Mouse (Mus musculus) lung, embryonic 14.5 days (tissue): ENCODE measurements around the gene Osbp2. TPM values are rescaled to one million over a fixed set of nuclear protein-coding genes. Genes with fewer than 3 reads are reported as not detected.

Source experiments
- ATAC-seq: fragments of 200-750 bp; cut with Nextera tagmentation; 2 replicates; pipeline ENCODE4 v1.8.0; 2017; ENCODE audit warnings: mild to moderate bottlenecking, moderate TSS enrichment, moderate library complexity; ENCODE audit not compliant: insufficient read depth
- DNase-seq: peaks from one replicate; pipeline ENCODE4 v3.0.0-alpha.2; 2015
- H3K27ac ChIP-seq: fragments of 300-500 bp; sonication (generic); 2 replicates; pipeline ENCODE4 v1.5.1; 2014; ENCODE audit warnings: low read depth, mild to moderate bottlenecking, moderate library complexity
- H3K27me3 ChIP-seq: fragments of 300-500 bp; sonication (generic); 2 replicates; pipeline ENCODE4 v1.6.1; 2014; ENCODE audit warnings: low read length, control low read depth; ENCODE audit not compliant: insufficient read depth
- H3K36me3 ChIP-seq: fragments of 300-500 bp; sonication (generic); 2 replicates; pipeline ENCODE4 v1.6.1; 2014; ENCODE audit warnings: control low read depth; ENCODE audit not compliant: insufficient read depth
- H3K4me1 ChIP-seq: fragments of 300-500 bp; sonication (generic); 2 replicates; pipeline ENCODE4 v1.6.1; 2014; ENCODE audit warnings: antibody characterized with exemption, control low read depth; ENCODE audit not compliant: insufficient read depth
- H3K4me2 ChIP-seq: fragments of 300-500 bp; sonication (generic); 2 replicates; pipeline ENCODE4 v1.6.1; 2014; ENCODE audit warnings: mild to moderate bottlenecking
- H3K4me3 ChIP-seq: fragments of 300-500 bp; sonication (generic); 2 replicates; pipeline ENCODE4 v1.5.1; 2014; ENCODE audit warnings: low read depth, low read length
- H3K9ac ChIP-seq: fragments of 300-500 bp; sonication (generic); 2 replicates; pipeline ENCODE4 v1.6.1; 2014
- H3K9me3 ChIP-seq: fragments of 300-500 bp; sonication (generic); 2 replicates; pipeline ENCODE4 v1.6.1; 2016; ENCODE audit warnings: low read depth, low read length, control low read depth
- CTCF ChIP-seq: IDR thresholded peaks from 2 replicates; pipeline ENCODE4 v1.5.1; 2016; ENCODE audit warnings: antibody characterized with exemption, low read depth
- WGBS: fragments of 180-500 bp; shearing (Covaris S2); extraction: QIAGEN DNeasy Blood & Tissue Kit; methylation state at CpG from one replicate; pipeline ENCODE4 v1.1.7; 2014; 5-methylcytosine and 5-hydroxymethylcytosine counted together
- polyA plus RNA-seq: library from polyadenylated mRNA; unstranded; fragments of >200 nt; fragmentation: Nextera tagmentation; extraction: Ambion mirVana; gene quantifications from 2 replicates; pipeline ENCODE4 v1.2.1, GENCODE M21; 2014

Osbp2 gene
- polyA plus RNA-seq, 1 experiment from 2014 or later: 0.46 TPM

GRCm38 (mm10) chr11:3824138-3824537 lies 39.6 kb downstream of the Osbp2 start:
- 36% methylated on average over 5 of the region's 5 CpGs for WGBS
- no peak overlapping the region for H3K4me3 ChIP-seq
- no peaks in the 10 kb centered on the region for H3K36me3 ChIP-seq
- no peaks in the 10 kb centered on the region for H3K27me3 ChIP-seq
- DNase-seq (no peak), ATAC-seq (no peak)
- no peaks in the 10 kb centered on the region for H3K4me1 ChIP-seq
- TF ChIP-seq CTCF: no peak
- H3K9me3 ChIP-seq: no peaks in the 10 kb centered on the region
- no peak overlapping the region for H3K4me2 ChIP-seq
- H3K27ac ChIP-seq: no peak overlapping the region
- no peak overlapping the region for H3K9ac ChIP-seq

- H3K27me3 ChIP-seq: no peaks in the 10 kb centered on the region
- DNase-seq (no peak), ATAC-seq (no peak)
- 40% methylated on average over 2 of the region's 2 CpGs for WGBS
- H3K36me3 ChIP-seq: no peaks in the 10 kb centered on the region
- H3K9me3 ChIP-seq: no peaks in the 10 kb centered on the region
- no peaks in the 10 kb centered on the region for H3K4me1 ChIP-seq
- no peak overlapping the region for H3K9ac ChIP-seq
- H3K27ac ChIP-seq: no peak overlapping the region
- no peak overlapping the region for H3K4me2 ChIP-seq
- TF ChIP-seq CTCF: no peak
- no peak overlapping the region for H3K4me3 ChIP-seq
Observed at GRCm38 (mm10) chr11:3823378-3823777, 40.3 kb downstream of the Osbp2 start.

GRCm38 (mm10) chr11:3817986-3818758 lies 45.5 kb downstream of the Osbp2 start:
- no peak overlapping the region for H3K9ac ChIP-seq
- peak; percentile 26 for DNase-seq
- no peak overlapping the region for H3K27ac ChIP-seq
- no peak; the same call in 1 of the 2 replicates for ATAC-seq
- no peak overlapping the region for H3K4me3 ChIP-seq
- no peak for TF ChIP-seq CTCF
- H3K27me3 ChIP-seq: no peaks in the 10 kb centered on the region
- H3K4me1 ChIP-seq: no peaks in the 10 kb centered on the region
- H3K9me3 ChIP-seq: no peaks in the 10 kb centered on the region
- WGBS: 13% methylated on average over 4 of the region's 4 CpGs
- no peaks in the 10 kb centered on the region for H3K36me3 ChIP-seq
- no peak overlapping the region for H3K4me2 ChIP-seq

- TF ChIP-seq CTCF: no peak
- H3K36me3 ChIP-seq: no peaks in the 10 kb centered on the region
- H3K9me3 ChIP-seq: no peaks in the 10 kb centered on the region
- H3K27ac ChIP-seq: no peak overlapping the region
- DNase-seq (no peak), ATAC-seq (no peak)
- H3K4me3 ChIP-seq: no peak overlapping the region
- no peak overlapping the region for H3K9ac ChIP-seq
- no peak overlapping the region for H3K4me2 ChIP-seq
- no peaks in the 10 kb centered on the region for H3K27me3 ChIP-seq
- no peaks in the 10 kb centered on the region for H3K4me1 ChIP-seq
Observed at GRCm38 (mm10) chr11:3815951-3816350, 47.8 kb downstream of the Osbp2 start.

- no peak for ATAC-seq
- Histone ChIP-seq H3K4me3 (no peak overlapping the region), H3K9ac (no peak overlapping the region), H3K9me3 (no peaks in the 10 kb centered on the region), H3K4me1 (no peaks in the 10 kb centered on the region), H3K4me2 (no peak overlapping the region), H3K27me3 (no peaks in the 10 kb centered on the region), H3K36me3 (no peaks in the 10 kb centered on the region), H3K27ac (no peak overlapping the region)
- no peak for TF ChIP-seq CTCF
- no peak for DNase-seq
Observed at GRCm38 (mm10) chr11:3813340-3813739, 50.4 kb downstream of the Osbp2 start.

GRCm38 (mm10) chr11:3808162-3808561 lies 55.5 kb downstream of the Osbp2 start:
- Histone ChIP-seq H3K4me1 (no peaks in the 10 kb centered on the region), H3K36me3 (no peaks in the 10 kb centered on the region), H3K4me2 (no peak overlapping the region), H3K4me3 (no peak overlapping the region), H3K27me3 (no peaks in the 10 kb centered on the region), H3K9me3 (no peaks in the 10 kb centered on the region), H3K9ac (no peak overlapping the region), H3K27ac (no peak overlapping the region)
- DNase-seq (peak; percentile 53), ATAC-seq (no peak)
- TF ChIP-seq CTCF: peak; percentile 58
- WGBS: 25% methylated on average over 3 of the region's 3 CpGs

GRCm38 (mm10) chr11:3805362-3805761 lies 58.3 kb downstream of the Osbp2 start:
- H3K27me3 ChIP-seq: no peaks in the 10 kb centered on the region
- H3K4me3 ChIP-seq: no peak overlapping the region
- H3K4me1 ChIP-seq: no peaks in the 10 kb centered on the region
- no peaks in the 10 kb centered on the region for H3K9me3 ChIP-seq
- no peak overlapping the region for H3K9ac ChIP-seq
- 28% methylated on average over 3 of the region's 3 CpGs for WGBS
- H3K4me2 ChIP-seq: no peak overlapping the region
- H3K36me3 ChIP-seq: no peaks in the 10 kb centered on the region
- ATAC-seq (no peak), DNase-seq (peak; percentile 64)
- TF ChIP-seq CTCF: peak; percentile 73
- H3K27ac ChIP-seq: no peak overlapping the region
